Mouse (Mus musculus): Measurements from ENCODE around the gene Kras. TPM values are rescaled to one million over a fixed set of nuclear protein-coding genes. Genes with fewer than 3 reads are reported as not detected.

Kras gene
- polyA plus RNA-seq, 1 experiment = 295 TPM

GRCm38 (mm10) chr6:145277138-145277763 lies 27.2 kb upstream of the Kras start:
- no peak for TF ChIP-seq POLR2A (IDR thresholded peaks at IDR 0.05; ENCODE audit: insufficient read depth, low read depth, low read length)
- TF ChIP-seq CTCF (IDR thresholded peaks at IDR 0.05; ENCODE audit: insufficient read depth, low read depth, low read length) = no peak
- 78% methylated on average over 9 of the region's 9 CpGs for WGBS
- Histone ChIP-seq H3K4me3 (ENCODE audit: insufficient read depth, low read depth, low read length) (no peak overlapping the region), H3K27ac (ENCODE audit: insufficient read depth, low read depth, low read length) (no peak overlapping the region), H3K4me1 (ENCODE audit: control insufficient read depth, insufficient read depth, low read length) (peaks cover 5% of the 10 kb centered on the region; the same call in 1 of the 2 replicates)

- WGBS = 12% methylated on average over 17 of the region's 17 CpGs
- Histone ChIP-seq H3K4me3 (ENCODE audit: insufficient read depth, low read depth, low read length) (no peak overlapping the region), H3K27ac (ENCODE audit: insufficient read depth, low read depth, low read length) (no peak overlapping the region)
Observed at GRCm38 (mm10) chr6:145276265-145276780, 26.3 kb upstream of the Kras start.

GRCm38 (mm10) chr6:145275586-145276219 lies 25.7 kb upstream of the Kras start:
- Histone ChIP-seq H3K4me1 (ENCODE audit: control insufficient read depth, insufficient read depth, low read length) (peaks cover 5% of the 10 kb centered on the region; the same call in 1 of the 2 replicates), H3K4me3 (ENCODE audit: insufficient read depth, low read depth, low read length) (no peak overlapping the region), H3K27ac (ENCODE audit: insufficient read depth, low read depth, low read length) (no peak overlapping the region)
- 68% methylated on average over 6 of the region's 6 CpGs for WGBS
- TF ChIP-seq POLR2A (IDR thresholded peaks at IDR 0.05; ENCODE audit: insufficient read depth, low read depth, low read length) = no peak
- no peak for TF ChIP-seq CTCF (IDR thresholded peaks at IDR 0.05; ENCODE audit: insufficient read depth, low read depth, low read length)

More at GRCm38 (mm10) chr6:145276265-145276780, 26.3 kb upstream of the Kras start:
- H3K4me1 ChIP-seq (ENCODE audit: control insufficient read depth, insufficient read depth, low read length) = peaks cover 5% of the 10 kb centered on the region; the same call in 1 of the 2 replicates
- TF ChIP-seq CTCF (IDR thresholded peaks at IDR 0.05; ENCODE audit: insufficient read depth, low read depth, low read length) (no peak), POLR2A (IDR thresholded peaks at IDR 0.05; ENCODE audit: insufficient read depth, low read depth, low read length) (no peak)

- TF ChIP-seq CTCF (IDR thresholded peaks at IDR 0.05; ENCODE audit: insufficient read depth, low read depth, low read length) (no peak), POLR2A (IDR thresholded peaks at IDR 0.05; ENCODE audit: insufficient read depth, low read depth, low read length) (no peak)
- WGBS = 83% methylated on average over 12 of the region's 12 CpGs
- Histone ChIP-seq H3K4me3 (ENCODE audit: insufficient read depth, low read depth, low read length) (no peak overlapping the region), H3K4me1 (ENCODE audit: control insufficient read depth, insufficient read depth, low read length) (peaks cover 5% of the 10 kb centered on the region; the same call in 1 of the 2 replicates), H3K27ac (ENCODE audit: insufficient read depth, low read depth, low read length) (no peak overlapping the region)
Observed at GRCm38 (mm10) chr6:145273971-145274620, 24.1 kb upstream of the Kras start.

- WGBS = 90% methylated on average over 10 of the region's 10 CpGs
- TF ChIP-seq CTCF (IDR thresholded peaks at IDR 0.05; ENCODE audit: insufficient read depth, low read depth, low read length) (no peak), POLR2A (IDR thresholded peaks at IDR 0.05; ENCODE audit: insufficient read depth, low read depth, low read length) (no peak)
- H3K27ac ChIP-seq (ENCODE audit: insufficient read depth, low read depth, low read length) = no peak overlapping the region
- H3K4me3 ChIP-seq (ENCODE audit: insufficient read depth, low read depth, low read length) = no peak overlapping the region
- H3K4me1 ChIP-seq (ENCODE audit: control insufficient read depth, insufficient read depth, low read length) = peaks cover 5% of the 10 kb centered on the region; the same call in 1 of the 2 replicates
Observed at GRCm38 (mm10) chr6:145272142-145272937, 22.3 kb upstream of the Kras start.

GRCm38 (mm10) chr6:145269313-145269845 lies 19.3 kb upstream of the Kras start:
- no peak overlapping the region for H3K27ac ChIP-seq (ENCODE audit: insufficient read depth, low read depth, low read length)
- WGBS = 92% methylated on average over 4 of the region's 4 CpGs
- H3K4me1 ChIP-seq (ENCODE audit: control insufficient read depth, insufficient read depth, low read length) = no peaks in the 10 kb centered on the region
- no peak overlapping the region for H3K4me3 ChIP-seq (ENCODE audit: insufficient read depth, low read depth, low read length)
- TF ChIP-seq CTCF (IDR thresholded peaks at IDR 0.05; ENCODE audit: insufficient read depth, low read depth, low read length) (no peak), POLR2A (IDR thresholded peaks at IDR 0.05; ENCODE audit: insufficient read depth, low read depth, low read length) (no peak)

- Histone ChIP-seq H3K27ac (ENCODE audit: insufficient read depth, low read depth, low read length) (no peak overlapping the region), H3K4me3 (ENCODE audit: insufficient read depth, low read depth, low read length) (no peak overlapping the region), H3K4me1 (ENCODE audit: control insufficient read depth, insufficient read depth, low read length) (no peaks in the 10 kb centered on the region)
- no peak for TF ChIP-seq CTCF (IDR thresholded peaks at IDR 0.05; ENCODE audit: insufficient read depth, low read depth, low read length)
- no peak for TF ChIP-seq POLR2A (IDR thresholded peaks at IDR 0.05; ENCODE audit: insufficient read depth, low read depth, low read length)
- WGBS = 85% methylated on average over 6 of the region's 6 CpGs
Observed at GRCm38 (mm10) chr6:145267692-145268091, 17.7 kb upstream of the Kras start.

GRCm38 (mm10) chr6:145262314-145262713 lies 12.3 kb upstream of the Kras start:
- no peaks in the 10 kb centered on the region for H3K4me1 ChIP-seq (ENCODE audit: control insufficient read depth, insufficient read depth, low read length)
- no peak overlapping the region for H3K27ac ChIP-seq (ENCODE audit: insufficient read depth, low read depth, low read length)
- no peak for TF ChIP-seq CTCF (IDR thresholded peaks at IDR 0.05; ENCODE audit: insufficient read depth, low read depth, low read length)
- no peak for TF ChIP-seq POLR2A (IDR thresholded peaks at IDR 0.05; ENCODE audit: insufficient read depth, low read depth, low read length)
- 84% methylated on average over 7 of the region's 7 CpGs for WGBS
- no peak overlapping the region for H3K4me3 ChIP-seq (ENCODE audit: insufficient read depth, low read depth, low read length)
